Mouse (Mus musculus) olfactory bulb, adult 2 months (tissue): ENCODE data around the gene Slc1a5.

Experiments used
- CTCF ChIP-seq: fragments of 200-500 bp; IDR thresholded peaks from 2 replicates; pipeline ENCODE4 v1.5.1; 2012; ENCODE audit warnings: low read depth, mild to moderate bottlenecking, low read length, moderate library complexity; ENCODE audit not compliant: insufficient read depth
- POLR2A ChIP-seq: fragments of 200-500 bp; IDR thresholded peaks from 2 replicates; pipeline ENCODE4 v1.6.1; 2012; ENCODE audit warnings: mild to moderate bottlenecking, low read depth, low read length, moderate library complexity; ENCODE audit not compliant: insufficient read depth

GRCm38 (mm10) chr7:16794886-16795285 is 13.7 kb downstream of the Slc1a5 start:
- TF ChIP-seq CTCF: no peak
- TF ChIP-seq POLR2A: no peak
